Mouse (Mus musculus): Measurements from ENCODE around the gene Cdkn1b.

- TF ChIP-seq POLR2A (IDR thresholded peaks at IDR 0.05; ENCODE audit: borderline replicate concordance, insufficient read depth, low read length) (peak; percentile 28; the same call in 1 of the 2 replicates), CTCF (IDR thresholded peaks at IDR 0.05; ENCODE audit: borderline replicate concordance, insufficient read depth, low read depth, low read length) (no peak)
Observed at GRCm38 (mm10) chr6:134921014-134921694, 953 bp downstream of the Cdkn1b start.
